Mouse (Mus musculus) liver, embryonic 11.5 days (tissue): ENCODE measurements around the gene Zswim7. TPM values are rescaled to one million over a fixed set of nuclear protein-coding genes. Genes with fewer than 3 reads are reported as not detected.
"Not testable (repeated sequence)": the region's sequence is repeated elsewhere in the genome, so short reads cannot be mapped to it uniquely, and the experiment has no call there.

Experiments used
- ATAC-seq: fragments of 200-750 bp; cut with Nextera tagmentation; replicated peaks from 2 replicates; pipeline ENCODE4 v1.8.0; 2017; ENCODE audit warnings: moderate number of reproducible peaks, mild to moderate bottlenecking, moderate TSS enrichment, moderate library complexity; ENCODE audit not compliant: low FRiP score
- DNase-seq: peaks from one replicate; pipeline ENCODE4 v3.0.0-alpha.2; 2017; ENCODE audit warnings: low spot score
- H3K27ac ChIP-seq: fragments of 300-500 bp; sonication (generic); 2 replicates; pipeline ENCODE4 v1.5.1; 2014; ENCODE audit warnings: mild to moderate bottlenecking, low read depth, low read length, control low read depth
- H3K27me3 ChIP-seq: fragments of 300-500 bp; sonication (generic); replicated peaks from 2 replicates; pipeline ENCODE4 v1.6.1; 2014; ENCODE audit warnings: low read length, mixed read lengths; ENCODE audit not compliant: control insufficient read depth, insufficient read depth
- H3K36me3 ChIP-seq: fragments of 300-500 bp; sonication (generic); 2 replicates; pipeline ENCODE4 v1.6.1; 2014; ENCODE audit warnings: mild to moderate bottlenecking, low read length, moderate library complexity, mixed read lengths; ENCODE audit not compliant: control insufficient read depth, insufficient read depth
- H3K4me1 ChIP-seq: fragments of 300-500 bp; sonication (generic); replicated peaks from 2 replicates; pipeline ENCODE4 v1.6.1; 2014; ENCODE audit warnings: low read length, mixed read lengths; ENCODE audit not compliant: control insufficient read depth, insufficient read depth
- H3K4me2 ChIP-seq: fragments of 300-500 bp; sonication (generic); 2 replicates; pipeline ENCODE4 v1.6.1; 2014; ENCODE audit warnings: mild to moderate bottlenecking, control low read depth, moderate library complexity
- H3K4me3 ChIP-seq: fragments of 300-500 bp; sonication (generic); 2 replicates; pipeline ENCODE4 v1.5.1; 2014; ENCODE audit warnings: low read depth, low read length, control low read depth
- H3K9ac ChIP-seq: fragments of 300-500 bp; sonication (generic); 2 replicates; pipeline ENCODE4 v1.6.1; 2014; ENCODE audit warnings: low read depth, low read length, control low read depth
- H3K9me3 ChIP-seq: fragments of 300-500 bp; sonication (generic); 2 replicates; pipeline ENCODE4 v1.6.1; 2016; ENCODE audit warnings: low read length, inconsistent platforms, mixed read lengths; ENCODE audit not compliant: control insufficient read depth
- WGBS: fragments of 180-500 bp; shearing (Covaris S2); extraction: QIAGEN DNeasy Blood & Tissue Kit; methylation state at CpG from one replicate; pipeline ENCODE4 v1.1.7; 2014; 5-methylcytosine and 5-hydroxymethylcytosine counted together
- polyA plus RNA-seq: library from polyadenylated mRNA; unstranded; fragments of >200 nt; fragmentation: Nextera tagmentation; extraction: Ambion mirVana; gene quantifications from 2 replicates; pipeline ENCODE4 v1.2.1, GENCODE M21; 2014

Zswim7 gene
- polyA plus RNA-seq, 1 experiment from 2014 or later = 20.8 TPM

DNA sequence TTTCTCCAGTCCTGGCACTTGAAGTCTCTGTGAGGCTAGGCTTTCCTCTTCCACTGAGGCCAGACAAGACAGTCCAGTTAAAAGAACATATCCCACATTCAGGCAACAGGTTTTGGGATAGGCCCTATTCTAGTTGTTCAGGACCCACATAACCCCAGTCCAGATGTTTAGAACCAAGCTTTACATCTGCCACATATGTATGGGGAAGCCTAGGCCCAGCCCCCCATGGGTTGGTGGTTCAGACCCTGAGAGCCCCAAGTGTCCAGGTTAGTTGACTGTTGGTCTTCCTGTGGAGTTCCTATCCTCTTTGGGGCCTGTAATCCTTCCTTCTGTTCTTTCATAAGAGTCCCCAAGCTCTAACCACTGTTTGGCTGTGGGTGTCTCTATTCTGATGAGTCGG is 6.5 kb upstream of the Zswim7 start:
- no peak overlapping the region for H3K4me2 ChIP-seq
- no peak for ATAC-seq
- no peak overlapping the region for H3K4me3 ChIP-seq
- no peaks in the 10 kb centered on the region for H3K9me3 ChIP-seq
- H3K27ac ChIP-seq = no peak overlapping the region
- H3K27me3 ChIP-seq = no peaks in the 10 kb centered on the region
- H3K9ac ChIP-seq = no peak overlapping the region
- H3K4me1 ChIP-seq = no peaks in the 10 kb centered on the region
- H3K36me3 ChIP-seq = no peaks in the 10 kb centered on the region
- WGBS = 83% methylated on average over 1 of the region's 1 CpGs
- no peak for DNase-seq

DNA sequence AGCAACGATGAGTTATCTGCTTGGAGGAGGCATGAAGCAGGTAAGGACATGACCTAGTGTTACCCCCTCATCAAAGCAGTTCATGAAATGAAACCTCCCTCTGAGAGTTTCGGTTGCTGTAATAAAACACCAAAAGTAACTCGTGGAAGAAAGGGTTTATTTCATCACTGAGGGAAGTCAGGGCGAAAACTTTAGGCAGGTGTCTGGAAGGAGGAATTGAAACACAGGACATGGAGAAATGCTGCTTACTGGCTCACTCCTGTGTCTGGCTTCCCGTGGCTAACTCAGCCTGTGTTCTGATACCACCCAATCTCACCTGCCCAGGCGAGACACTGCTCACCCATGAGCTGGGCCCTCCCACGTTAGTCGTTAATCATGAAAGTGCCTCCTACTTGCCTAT is 3.8 kb upstream of the Zswim7 start:
- no peak overlapping the region for H3K27ac ChIP-seq
- H3K36me3 ChIP-seq = no peaks in the 10 kb centered on the region
- H3K9me3 ChIP-seq = no peaks in the 10 kb centered on the region
- H3K9ac ChIP-seq = no peak overlapping the region
- H3K27me3 ChIP-seq = no peaks in the 10 kb centered on the region
- WGBS = 90% methylated on average over 8 of the region's 8 CpGs
- H3K4me3 ChIP-seq = no peak overlapping the region
- H3K4me1 ChIP-seq = peaks cover 7% of the 10 kb centered on the region
- no peak for DNase-seq
- ATAC-seq = no peak
- H3K4me2 ChIP-seq = no peak overlapping the region

DNA sequence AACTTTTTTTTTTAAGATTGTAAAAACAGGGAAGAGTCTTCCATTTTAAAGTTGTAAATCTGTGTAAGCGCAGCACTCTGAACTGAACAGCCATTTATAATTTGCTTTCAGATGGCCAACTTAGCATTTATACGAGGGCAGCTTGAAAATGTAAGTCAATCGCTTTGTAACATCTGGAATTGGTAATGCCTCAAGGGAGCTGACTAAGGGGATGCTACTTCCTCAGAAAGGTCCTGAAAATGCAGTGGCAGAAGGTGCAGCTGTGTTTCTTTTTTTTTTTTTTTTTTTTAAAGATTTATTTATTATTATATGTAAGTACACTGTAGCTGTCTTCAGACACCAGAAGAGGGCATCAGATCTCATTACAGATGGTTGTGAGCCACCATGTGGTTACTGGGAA is 2.8 kb upstream of the Zswim7 start:
- H3K4me1 ChIP-seq, H3K27ac ChIP-seq, H3K9me3 ChIP-seq, H3K27me3 ChIP-seq, DNase-seq, H3K4me2 ChIP-seq, ATAC-seq, H3K36me3 ChIP-seq, H3K4me3 ChIP-seq, H3K9ac ChIP-seq: not testable (repeated sequence)
- WGBS = 93% methylated on average over 3 of the region's 3 CpGs

DNA sequence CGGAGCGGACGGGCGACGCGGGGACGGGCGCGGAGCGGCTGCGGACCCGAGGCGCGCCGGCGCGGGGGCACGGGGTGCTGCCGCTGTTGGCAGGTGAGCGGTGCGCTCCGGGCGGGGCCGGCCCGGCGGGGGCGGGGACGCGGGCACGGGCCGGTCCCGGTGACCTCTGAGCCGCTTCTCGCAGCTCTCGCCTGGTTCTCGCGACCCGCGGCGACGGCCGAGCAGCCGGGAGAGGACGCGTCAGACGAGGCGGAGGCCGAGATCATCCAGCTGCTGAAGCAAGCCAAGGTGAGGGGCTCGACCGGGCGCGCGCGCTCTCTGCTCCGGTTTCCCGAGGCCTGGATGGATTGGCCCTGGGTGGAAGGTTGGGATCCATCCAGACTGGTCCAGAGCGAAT is 424 bp upstream of the Zswim7 start:
- no peaks in the 10 kb centered on the region for H3K36me3 ChIP-seq
- no peaks in the 10 kb centered on the region for H3K9me3 ChIP-seq
- no peak for DNase-seq
- WGBS = under 1% methylated on average over 41 of the region's 57 CpGs
- H3K4me3 ChIP-seq = peak overlapping the region; percentile 96
- H3K9ac ChIP-seq = peak overlapping the region; percentile 82
- peak overlapping the region; percentile 91 for H3K4me2 ChIP-seq
- no peaks in the 10 kb centered on the region for H3K27me3 ChIP-seq
- ATAC-seq = peak; percentile 80
- peak overlapping the region; percentile 89 for H3K27ac ChIP-seq
- peaks cover 7% of the 10 kb centered on the region for H3K4me1 ChIP-seq

DNA sequence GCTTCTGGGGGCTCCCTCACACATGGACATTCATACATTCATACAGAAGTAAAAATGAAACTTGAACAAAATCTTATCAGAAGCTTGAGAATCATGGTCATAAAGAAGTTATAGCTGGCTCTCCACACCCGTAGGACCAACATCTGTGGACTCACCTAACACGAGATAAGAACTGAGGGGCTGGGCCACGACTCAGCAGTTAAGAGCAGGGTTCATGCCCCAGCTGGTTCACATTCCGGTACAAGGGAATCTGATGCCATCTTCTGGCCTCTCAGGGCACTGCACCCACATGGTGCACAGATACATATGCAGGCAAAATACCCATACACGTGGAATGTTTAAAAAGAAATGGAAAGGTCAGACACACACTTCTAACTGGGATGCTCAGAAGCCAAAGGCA is 3.1 kb downstream of the Zswim7 start:
- no peak overlapping the region for H3K4me3 ChIP-seq
- H3K4me2 ChIP-seq = peak overlapping the region; percentile 26; the same call in 1 of the 2 replicates
- H3K36me3 ChIP-seq = no peaks in the 10 kb centered on the region
- H3K9ac ChIP-seq = no peak overlapping the region
- ATAC-seq (peak; percentile 47), DNase-seq (peak; percentile 68)
- 5% methylated on average over 5 of the region's 5 CpGs for WGBS
- no peaks in the 10 kb centered on the region for H3K27me3 ChIP-seq
- no peak overlapping the region for H3K27ac ChIP-seq
- no peaks in the 10 kb centered on the region for H3K9me3 ChIP-seq
- peaks cover 7% of the 10 kb centered on the region for H3K4me1 ChIP-seq

DNA sequence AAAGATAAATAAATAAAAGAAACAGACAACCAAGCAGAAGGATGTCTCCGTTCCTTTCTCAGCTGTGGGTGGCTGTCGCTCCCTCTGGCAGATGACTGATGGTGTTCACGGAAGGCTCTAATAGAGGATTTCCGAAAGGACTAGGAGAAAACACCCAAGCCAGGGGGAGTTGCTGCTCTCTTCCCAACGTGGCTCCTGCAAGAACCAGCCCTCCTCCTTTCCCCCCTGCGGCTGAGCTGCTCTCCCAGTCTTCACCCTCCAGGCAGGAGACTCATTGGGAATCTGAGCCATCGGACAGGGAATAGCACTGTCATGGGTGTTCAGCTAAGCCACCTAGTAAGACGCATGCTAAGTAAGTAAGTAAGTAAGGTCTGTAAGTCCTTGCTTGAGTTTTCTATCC is 4.1 kb downstream of the Zswim7 start:
- H3K9ac ChIP-seq = no peak overlapping the region
- 58% methylated on average over 8 of the region's 8 CpGs for WGBS
- H3K4me1 ChIP-seq = peaks cover 4% of the 10 kb centered on the region
- no peaks in the 10 kb centered on the region for H3K9me3 ChIP-seq
- H3K4me3 ChIP-seq = no peak overlapping the region
- H3K27me3 ChIP-seq = no peaks in the 10 kb centered on the region
- no peaks in the 10 kb centered on the region for H3K36me3 ChIP-seq
- DNase-seq = no peak
- H3K4me2 ChIP-seq = no peak overlapping the region
- no peak for ATAC-seq
- H3K27ac ChIP-seq = no peak overlapping the region

DNA sequence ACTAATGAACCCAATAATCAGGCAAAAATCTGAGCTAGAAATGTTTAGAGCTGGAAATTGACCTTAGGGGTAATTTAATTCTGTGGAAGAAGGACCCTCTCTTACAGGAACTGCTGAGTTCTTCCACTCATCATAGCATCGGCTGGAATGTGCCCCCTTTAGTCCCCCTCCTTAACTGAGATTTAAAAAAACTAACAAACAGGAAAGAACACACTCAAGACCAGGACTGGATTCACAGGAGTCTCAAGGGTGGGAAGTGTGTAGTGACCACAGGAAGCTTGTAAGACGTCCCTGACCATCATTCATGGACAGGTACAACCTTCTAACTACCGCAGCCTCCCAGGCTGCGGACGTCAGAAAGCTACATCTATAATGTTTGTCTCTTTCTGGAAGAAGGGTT is 10.3 kb downstream of the Zswim7 start:
- 0 out of 2 replicates have a peak, but pooled peaks cover 4% of the 10 kb centered on the region for H3K4me1 ChIP-seq
- no peaks in the 10 kb centered on the region for H3K9me3 ChIP-seq
- H3K4me2 ChIP-seq = no peak overlapping the region
- no peaks in the 10 kb centered on the region for H3K36me3 ChIP-seq
- H3K27ac ChIP-seq = no peak overlapping the region
- ATAC-seq (no peak), DNase-seq (no peak)
- 56% methylated on average over 5 of the region's 5 CpGs for WGBS
- no peak overlapping the region for H3K9ac ChIP-seq
- no peak overlapping the region for H3K4me3 ChIP-seq
- H3K27me3 ChIP-seq = 0 out of 2 replicates have a peak, but pooled peaks cover 2% of the 10 kb centered on the region

DNA sequence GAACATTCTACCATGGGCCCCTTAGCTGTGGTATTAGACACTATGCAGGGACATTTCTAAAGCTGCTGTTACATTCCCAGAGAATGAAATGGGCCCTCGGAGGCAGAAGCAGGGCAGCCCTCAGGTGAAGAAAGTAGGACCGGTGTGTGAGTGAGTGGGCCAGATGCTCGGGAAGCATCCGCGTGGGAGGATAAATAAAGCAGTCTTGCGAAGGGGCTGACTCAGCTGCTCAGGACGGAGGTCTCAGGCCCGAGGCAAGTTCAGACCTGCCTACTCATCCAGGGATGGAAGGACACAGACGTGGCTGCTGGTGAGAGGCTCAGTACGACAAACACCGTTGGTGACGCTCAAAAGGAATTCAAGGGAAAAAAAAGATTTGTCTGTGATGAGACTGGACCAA is 12.1 kb downstream of the Zswim7 start:
- no peaks in the 10 kb centered on the region for H3K9me3 ChIP-seq
- DNase-seq (no peak), ATAC-seq (no peak)
- H3K4me2 ChIP-seq = no peak overlapping the region
- H3K27me3 ChIP-seq = 0 out of 2 replicates have a peak, but pooled peaks cover 2% of the 10 kb centered on the region
- 0 out of 2 replicates have a peak, but pooled peaks cover 4% of the 10 kb centered on the region for H3K4me1 ChIP-seq
- H3K36me3 ChIP-seq = no peaks in the 10 kb centered on the region
- no peak overlapping the region for H3K9ac ChIP-seq
- no peak overlapping the region for H3K27ac ChIP-seq
- H3K4me3 ChIP-seq = no peak overlapping the region
- WGBS = 76% methylated on average over 12 of the region's 12 CpGs

DNA sequence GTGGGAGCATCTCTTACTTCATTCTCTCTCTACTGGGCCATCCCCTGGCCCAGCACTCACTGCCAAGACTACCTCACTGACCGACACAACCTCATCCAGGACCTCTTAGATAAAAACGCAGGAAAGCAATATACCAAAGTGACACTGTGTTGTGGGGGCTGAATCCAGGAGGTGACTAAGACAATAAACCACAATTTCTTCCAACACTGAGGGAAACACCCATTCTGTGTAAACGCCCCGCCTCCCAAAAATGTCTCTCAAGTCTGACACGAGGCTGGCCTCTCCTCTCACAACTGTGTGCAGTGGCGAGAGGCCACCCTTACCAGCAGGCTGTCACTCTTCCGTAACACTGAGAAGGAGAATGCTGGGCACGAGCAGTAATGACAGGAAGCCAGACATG is 12.8 kb downstream of the Zswim7 start:
- 0 out of 2 replicates have a peak, but pooled peaks cover 4% of the 10 kb centered on the region for H3K4me1 ChIP-seq
- H3K4me2 ChIP-seq = no peak overlapping the region
- H3K36me3 ChIP-seq = no peaks in the 10 kb centered on the region
- DNase-seq (no peak), ATAC-seq (no peak)
- WGBS = 70% methylated on average over 8 of the region's 8 CpGs
- no peak overlapping the region for H3K4me3 ChIP-seq
- no peak overlapping the region for H3K27ac ChIP-seq
- H3K9me3 ChIP-seq = no peaks in the 10 kb centered on the region
- no peak overlapping the region for H3K9ac ChIP-seq
- H3K27me3 ChIP-seq = 0 out of 2 replicates have a peak, but pooled peaks cover 2% of the 10 kb centered on the region
